Comparison of ENCODE assay signal across 1 mouse cellular context in the genomic region with DNA sequence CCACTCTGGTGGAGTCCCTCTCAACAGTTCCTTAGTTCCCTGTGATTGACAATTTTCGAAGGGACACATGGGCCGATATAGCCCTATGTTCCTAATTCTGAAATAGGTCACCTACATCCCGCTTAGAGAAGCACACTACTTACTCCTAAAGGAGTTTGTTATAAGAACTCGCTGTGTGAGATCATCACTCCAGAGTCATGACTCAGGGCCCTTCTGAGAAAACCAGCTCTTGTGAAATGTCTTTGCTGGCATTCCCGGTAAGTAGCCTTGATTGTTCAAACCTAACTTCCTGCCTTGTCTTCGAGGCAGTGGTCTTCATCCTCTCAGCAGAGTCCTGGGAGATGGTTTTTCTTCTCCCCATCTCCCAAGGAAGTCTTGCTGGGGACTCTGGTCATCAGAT.
TF ChIP-seq lines count a peak whose summit lies in the region.

No protein-coding gene starts in this region.

TF ChIP-seq in MEL, 35 proteins besides CTCF, POLR2A, EP300 and RAD21:
- no peak for TF ChIP-seq ZC3H11A (IDR thresholded peaks at IDR 0.05; ENCODE audit: low read depth, low read length)
- no peak for TF ChIP-seq HCFC1 (IDR thresholded peaks at IDR 0.05; ENCODE audit: low read depth, low read length)
- TF ChIP-seq ZNF384 (IDR thresholded peaks at IDR 0.05; ENCODE audit: low read depth, low read length) = no peak
- TF ChIP-seq MEF2A (IDR thresholded peaks at IDR 0.05; ENCODE audit: extremely low read depth, insufficient replicate concordance, low read depth, low read length, poor library complexity, severe bottlenecking) = no peak
- no peak for TF ChIP-seq CHD2 (IDR thresholded peaks at IDR 0.05; ENCODE audit: low read length)
- TF ChIP-seq ELF1 (IDR thresholded peaks at IDR 0.05; ENCODE audit: low read depth, low read length) = no peak
- no peak for TF ChIP-seq MAFK (IDR thresholded peaks at IDR 0.05; ENCODE audit: borderline replicate concordance, low read depth, low read length)
- no peak for TF ChIP-seq GATA1 (IDR thresholded peaks at IDR 0.05; ENCODE audit: low read depth, low read length)
- no peak for TF ChIP-seq MAZ (IDR thresholded peaks at IDR 0.05; ENCODE audit: low read depth, low read length)
- no peak for TF ChIP-seq CHD1 (IDR thresholded peaks at IDR 0.05; ENCODE audit: low read depth, low read length)
- no peak for TF ChIP-seq MYC (IDR thresholded peaks at IDR 0.05; ENCODE audit: low read depth, low read length)
- TF ChIP-seq E2F4 (IDR thresholded peaks at IDR 0.05; ENCODE audit: borderline replicate concordance, low read depth, low read length) = no peak
- TF ChIP-seq MXI1 (IDR thresholded peaks at IDR 0.05; ENCODE audit: low read depth, low read length) = no peak
- no peak for TF ChIP-seq TBP (IDR thresholded peaks at IDR 0.05; ENCODE audit: low read depth, low read length)
- TF ChIP-seq SIN3A (IDR thresholded peaks at IDR 0.05; ENCODE audit: low read length) = no peak
- TF ChIP-seq POLR2AphosphoS5 (IDR thresholded peaks at IDR 0.05; ENCODE audit: borderline replicate concordance, low read depth, low read length) = no peak
- no peak for TF ChIP-seq ZKSCAN1 (IDR thresholded peaks at IDR 0.05; ENCODE audit: low read depth, low read length)
- TF ChIP-seq KAT2A (conservative IDR thresholded peaks at IDR 0.05; ENCODE audit: low read depth, low read length) = no peak
- TF ChIP-seq ETS1 (IDR thresholded peaks at IDR 0.05; ENCODE audit: low read depth, low read length) = no peak
- TF ChIP-seq UBTF (IDR thresholded peaks at IDR 0.05; ENCODE audit: borderline replicate concordance, insufficient read depth, low read depth, low read length) = no peak
